26 mouse cellular contexts compared by ENCODE assay signal in the genomic region with DNA sequence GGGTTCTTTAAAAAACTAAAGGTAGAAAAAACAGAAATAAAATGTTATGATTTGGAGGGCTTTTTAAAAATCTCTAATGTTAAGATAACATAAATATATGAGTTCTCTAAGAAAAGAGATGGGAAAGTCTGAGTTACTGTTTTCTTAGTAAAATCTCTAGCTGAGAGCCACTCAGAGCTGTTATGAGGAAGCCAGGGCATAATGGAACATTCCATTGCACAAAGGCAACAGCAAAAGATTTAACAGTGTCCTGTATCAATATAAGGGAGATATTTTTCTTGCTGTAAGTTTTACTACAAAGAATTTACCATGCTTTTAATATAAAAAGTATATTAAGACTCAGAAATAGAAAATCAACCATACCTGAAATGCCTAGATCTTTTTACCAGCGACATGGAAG.
DNase-seq lines count a peak whose midpoint lies in the region; ATAC-seq lines count a peak whose summit lies in the region.
"Had no signal": no experiment of that assay in that cellular context is flagged by ENCODE, and none has a peak within 500 bp of the region (broad histone marks: within the 10 kb centered on the region; RNA-seq: fewer than 3 reads in every experiment).

No protein-coding gene starts in this region.

- intact Hi-C loops in left cerebral cortex, postnatal 14 days (cut with DNase I): no loop called here

- no peak for ATAC-seq in hindbrain, embryonic 11.5 days (ENCODE audit: low FRiP score)
- no peak for ATAC-seq in hindbrain, embryonic 16.5 days
- ATAC-seq in CD4-positive, CD25-positive, alpha-beta regulatory T cell, adult 4 months: peak; percentile 60
- ATAC-seq: hindbrain, postnatal 0 days; midbrain, embryonic 15.5 days; Patski had no signal

- H3K4me3 ChIP-seq in hindbrain, embryonic 11.5 days (ENCODE audit: low read depth, low read length): no peak overlapping the region
- no peak overlapping the region for H3K4me3 ChIP-seq in hindbrain, embryonic 16.5 days (ENCODE audit: low read length)
- H3K4me3 ChIP-seq: embryonic facial prominence, embryonic 15.5 days; forebrain, embryonic 12.5 days; heart, embryonic 13.5 days; limb, embryonic 12.5 days; liver, embryonic 13.5 days; midbrain, embryonic 15.5 days; myocyte; neural tube, embryonic 15.5 days had no signal

- H3K9ac ChIP-seq in hindbrain, embryonic 11.5 days (ENCODE audit: low read depth, low read length): no peak overlapping the region
- H3K9ac ChIP-seq in hindbrain, embryonic 16.5 days (ENCODE audit: low read depth, low read length): no peak overlapping the region
- H3K9ac ChIP-seq: embryonic facial prominence, embryonic 15.5 days; forebrain, embryonic 12.5 days; heart, embryonic 13.5 days; limb, embryonic 12.5 days; liver, embryonic 13.5 days; midbrain, embryonic 15.5 days; neural tube, embryonic 15.5 days had no signal

- H3K27ac ChIP-seq in hindbrain, embryonic 11.5 days (ENCODE audit: low read depth, low read length): no peak overlapping the region
- H3K27ac ChIP-seq in hindbrain, embryonic 16.5 days (ENCODE audit: low read depth, low read length): no peak overlapping the region
- H3K27ac ChIP-seq: embryonic facial prominence, embryonic 15.5 days; forebrain, embryonic 12.5 days; heart, embryonic 13.5 days; hindbrain, postnatal 0 days; limb, embryonic 12.5 days; liver, embryonic 13.5 days; midbrain, embryonic 15.5 days; neural tube, embryonic 15.5 days; stomach, postnatal 0 days had no signal

- H3K36me3 ChIP-seq in hindbrain, embryonic 11.5 days (ENCODE audit: control insufficient read depth, insufficient read depth, low read length): no peaks in the 10 kb centered on the region
- H3K36me3 ChIP-seq in hindbrain, embryonic 16.5 days (ENCODE audit: control insufficient read depth, insufficient read depth, low read length): no peaks in the 10 kb centered on the region
- H3K36me3 ChIP-seq: embryonic facial prominence, embryonic 15.5 days; forebrain, embryonic 12.5 days; heart, embryonic 13.5 days; limb, embryonic 12.5 days; liver, embryonic 13.5 days; midbrain, embryonic 15.5 days; neural tube, embryonic 15.5 days had no signal

- no peaks in the 10 kb centered on the region for H3K9me3 ChIP-seq in hindbrain, embryonic 11.5 days (ENCODE audit: control insufficient read depth, low read length)
- H3K9me3 ChIP-seq in hindbrain, embryonic 16.5 days (ENCODE audit: control insufficient read depth, low read length): no peaks in the 10 kb centered on the region
- H3K9me3 ChIP-seq: embryonic facial prominence, embryonic 15.5 days; forebrain, embryonic 12.5 days; heart, embryonic 13.5 days; limb, embryonic 12.5 days; liver, embryonic 13.5 days; midbrain, embryonic 15.5 days; neural tube, embryonic 15.5 days had no signal

- WGBS in hindbrain, embryonic 11.5 days: 71% methylated on average over 1 of the region's 1 CpGs
- WGBS in hindbrain, embryonic 16.5 days: 64% methylated on average over 1 of the region's 1 CpGs

- no peak overlapping the region for H3K4me2 ChIP-seq in hindbrain, embryonic 11.5 days (replicated peaks; ENCODE audit: low read depth, low read length)
- no peak overlapping the region for H3K4me2 ChIP-seq in hindbrain, embryonic 16.5 days (ENCODE audit: low read length)
- H3K4me2 ChIP-seq: embryonic facial prominence, embryonic 15.5 days; forebrain, embryonic 12.5 days; heart, embryonic 13.5 days; limb, embryonic 12.5 days; liver, embryonic 13.5 days; midbrain, embryonic 15.5 days; neural tube, embryonic 15.5 days had no signal

- H3K27me3 ChIP-seq in hindbrain, embryonic 11.5 days (ENCODE audit: control insufficient read depth, insufficient read depth, low read length): no peaks in the 10 kb centered on the region
- H3K27me3 ChIP-seq in hindbrain, embryonic 16.5 days (replicated peaks; ENCODE audit: control insufficient read depth, insufficient read depth, low read length): no peaks in the 10 kb centered on the region
- H3K27me3 ChIP-seq: embryonic facial prominence, embryonic 15.5 days; forebrain, embryonic 12.5 days; heart, embryonic 13.5 days; limb, embryonic 12.5 days; liver, embryonic 13.5 days; midbrain, embryonic 15.5 days; neural tube, embryonic 15.5 days had no signal

- no peaks in the 10 kb centered on the region for H3K4me1 ChIP-seq in hindbrain, embryonic 11.5 days (replicated peaks; ENCODE audit: control insufficient read depth, insufficient read depth, low read length)
- no peaks in the 10 kb centered on the region for H3K4me1 ChIP-seq in hindbrain, embryonic 16.5 days (ENCODE audit: control insufficient read depth, insufficient read depth, low read depth, low read length)
- H3K4me1 ChIP-seq: embryonic facial prominence, embryonic 15.5 days; forebrain, embryonic 12.5 days; heart, embryonic 13.5 days; limb, embryonic 12.5 days; liver, embryonic 13.5 days; midbrain, embryonic 15.5 days; neural tube, embryonic 15.5 days had no signal

- peak; percentile 0 for DNase-seq in hindbrain, embryonic 11.5 days (ENCODE audit: low spot score)
- peak; percentile 9 for DNase-seq in forelimb bud, embryonic 11.5 days (ENCODE audit: low read depth, low spot score)
- peak; percentile 5 for DNase-seq in retina, embryonic 14.5 days (ENCODE audit: low spot score)
- DNase-seq in adipocyte (ENCODE audit: low spot score): no peak
- DNase-seq in left cerebral cortex, postnatal 14 days (ENCODE audit: low spot score in 2 of 2): no peak
- no peak for DNase-seq in right cerebral cortex, postnatal 10 days (ENCODE audit: low spot score in 2 of 2)
- DNase-seq: adrenal gland, postnatal 25 days; cerebellum, adult 11-12 months; cerebellum, postnatal 14 days; gastrocnemius, postnatal 10 days; heart, adult 18-20 months; kidney, adult 18-20 months; kidney, postnatal 25 days; liver, embryonic 13.5 days had no signal

Comparison
In these comparisons a context has a peak if more than half of its experiments do, and no peak if none do; other contexts are left out.
1. DNase-seq: peak in hindbrain, embryonic 11.5 days (single experiment), forelimb bud, embryonic 11.5 days (single experiment) and retina, embryonic 14.5 days (single experiment); none in adipocyte (single experiment), left cerebral cortex, postnatal 14 days (0 of 2) and right cerebral cortex, postnatal 10 days (0 of 2).